In genomic region chr11:114649510-114649909, GRCm38 (mm10) we compare ENCODE assay signal across 25 mouse cellular contexts. TPM values are rescaled to one million over a fixed set of nuclear protein-coding genes. Genes with fewer than 3 reads are reported as not detected.
DNase-seq lines count a peak whose midpoint lies in the region; ATAC-seq and TF ChIP-seq lines count a peak whose summit lies in the region.
"Had no signal": no experiment of that assay in that cellular context is flagged by ENCODE, and none has a peak within 500 bp of the region (broad histone marks: within the 10 kb centered on the region; RNA-seq: fewer than 3 reads in every experiment).

No protein-coding gene starts in this region.

- no peak for TF ChIP-seq EP300 in ES-Bruce4 (IDR thresholded peaks at IDR 0.05; ENCODE audit: insufficient read depth, low read depth, low read length)

- peak; percentile 27 for TF ChIP-seq CTCF in intestine, postnatal 0 days (IDR thresholded peaks at IDR 0.05; ENCODE audit: low read depth)
- TF ChIP-seq CTCF in lung, embryonic 14.5 days (IDR thresholded peaks at IDR 0.05; ENCODE audit: low read depth) = peak; percentile 26; the same call in 1 of the 2 replicates
- TF ChIP-seq CTCF in ES-Bruce4 (IDR thresholded peaks at IDR 0.05; ENCODE audit: low read depth, low read length) = peak; percentile 55

- H3K4me3 ChIP-seq in intestine, postnatal 0 days (ENCODE audit: low read depth, low read length) = no peak overlapping the region
- H3K4me3 ChIP-seq in intestine, embryonic 16.5 days (ENCODE audit: low read length) = no peak overlapping the region
- H3K4me3 ChIP-seq in lung, embryonic 14.5 days (ENCODE audit: low read depth, low read length) = no peak overlapping the region
- no peak overlapping the region for H3K4me3 ChIP-seq in ES-Bruce4 (ENCODE audit: low read depth, low read length)
- no peak overlapping the region for H3K4me3 ChIP-seq in forebrain, embryonic 12.5 days (replicated peaks)
- H3K4me3 ChIP-seq: forebrain, embryonic 13.5 days; heart, embryonic 13.5 days; hindbrain, embryonic 12.5 days; megakaryocyte, embryonic 14.5 days; neural tube, embryonic 13.5 days had no signal

- no peak for TF ChIP-seq POLR2A in ES-Bruce4 (IDR thresholded peaks at IDR 0.05; ENCODE audit: insufficient read depth, low read length)

- DNase-seq in lung, embryonic 14.5 days = no peak
- no peak for DNase-seq in lung, postnatal 36 days
- DNase-seq in induced T-regulatory cell, adult 2 months (ENCODE audit: low read depth) = peak; percentile 34
- DNase-seq in spleen, adult 18-20 months = no peak
- DNase-seq: adrenal gland, postnatal 10 days; cerebellum, postnatal 10 days; gastrocnemius, postnatal 10 days; heart, adult 11 months; heart, postnatal 14 days; kidney, adult 8-10 months; kidney, postnatal 25 days; midbrain, embryonic 14.5 days; retina, postnatal 1 day; thymus, adult 2 months; thymus, postnatal 4 days had no signal

- peaks cover 11% of the 10 kb centered on the region; the same call in 1 of the 2 replicates for H3K27me3 ChIP-seq in intestine, postnatal 0 days (replicated peaks; ENCODE audit: control insufficient read depth, insufficient read depth, low read length)
- H3K27me3 ChIP-seq in intestine, embryonic 16.5 days (replicated peaks; ENCODE audit: control insufficient read depth, insufficient read depth, low read length) = no peaks in the 10 kb centered on the region
- no peaks in the 10 kb centered on the region for H3K27me3 ChIP-seq in lung, embryonic 14.5 days (ENCODE audit: insufficient read depth, low read length)
- H3K27me3 ChIP-seq in ES-Bruce4 (ENCODE audit: control insufficient read depth, insufficient read depth, low read length, poor library complexity, severe bottlenecking) = no peaks in the 10 kb centered on the region
- peaks cover 22% of the 10 kb centered on the region for H3K27me3 ChIP-seq in forebrain, embryonic 12.5 days

- no peaks in the 10 kb centered on the region for H3K36me3 ChIP-seq in intestine, postnatal 0 days (ENCODE audit: control insufficient read depth, insufficient read depth)
- H3K36me3 ChIP-seq in intestine, embryonic 16.5 days (ENCODE audit: control insufficient read depth, insufficient read depth, low read length) = no peaks in the 10 kb centered on the region
- H3K36me3 ChIP-seq in lung, embryonic 14.5 days (ENCODE audit: insufficient read depth) = no peaks in the 10 kb centered on the region
- no peaks in the 10 kb centered on the region for H3K36me3 ChIP-seq in ES-Bruce4 (ENCODE audit: control insufficient read depth, insufficient read depth, low read length, poor library complexity, severe bottlenecking)
- H3K36me3 ChIP-seq in forebrain, embryonic 12.5 days (replicated peaks) = no peaks in the 10 kb centered on the region
- H3K36me3 ChIP-seq: heart, embryonic 13.5 days; hindbrain, embryonic 12.5 days; neural tube, embryonic 13.5 days had no signal

- H3K27ac ChIP-seq in intestine, postnatal 0 days (ENCODE audit: low read depth, low read length) = no peak overlapping the region
- no peak overlapping the region for H3K27ac ChIP-seq in intestine, embryonic 16.5 days (ENCODE audit: low read length)
- no peak overlapping the region for H3K27ac ChIP-seq in lung, embryonic 14.5 days (ENCODE audit: low read depth)
- H3K27ac ChIP-seq in ES-Bruce4 (ENCODE audit: insufficient read depth, low read length) = no peak overlapping the region
- no peak overlapping the region for H3K27ac ChIP-seq in forebrain, embryonic 12.5 days
- H3K27ac ChIP-seq: forebrain, embryonic 13.5 days; heart, embryonic 13.5 days; hindbrain, embryonic 12.5 days; neural tube, embryonic 13.5 days had no signal

- H3K4me1 ChIP-seq in intestine, postnatal 0 days (replicated peaks; ENCODE audit: control insufficient read depth, insufficient read depth, low read length) = no peaks in the 10 kb centered on the region
- no peaks in the 10 kb centered on the region for H3K4me1 ChIP-seq in intestine, embryonic 16.5 days (ENCODE audit: control insufficient read depth, insufficient read depth, low read length)
- H3K4me1 ChIP-seq in lung, embryonic 14.5 days (ENCODE audit: insufficient read depth) = no peaks in the 10 kb centered on the region
- no peaks in the 10 kb centered on the region for H3K4me1 ChIP-seq in ES-Bruce4 (ENCODE audit: control insufficient read depth, insufficient read depth, low read length)
- peaks cover 6% of the 10 kb centered on the region for H3K4me1 ChIP-seq in forebrain, embryonic 12.5 days
- H3K4me1 ChIP-seq: heart, embryonic 13.5 days had no signal

- H3K9me3 ChIP-seq in intestine, postnatal 0 days (ENCODE audit: control insufficient read depth) = no peaks in the 10 kb centered on the region
- H3K9me3 ChIP-seq in intestine, embryonic 16.5 days (ENCODE audit: control insufficient read depth, low read length) = no peaks in the 10 kb centered on the region
- no peaks in the 10 kb centered on the region for H3K9me3 ChIP-seq in lung, embryonic 14.5 days (ENCODE audit: low read depth, low read length)
- 0 out of 2 replicates have a peak, but pooled peaks cover 3% of the 10 kb centered on the region for H3K9me3 ChIP-seq in ES-Bruce4 (replicated peaks; ENCODE audit: control insufficient read depth, insufficient read depth, low read length, poor library complexity, severe bottlenecking)
- H3K9me3 ChIP-seq in forebrain, embryonic 12.5 days = 0 out of 2 replicates have a peak, but pooled peaks cover 3% of the 10 kb centered on the region
- H3K9me3 ChIP-seq: forebrain, embryonic 13.5 days; heart, embryonic 13.5 days; hindbrain, embryonic 12.5 days had no signal

- ATAC-seq in intestine, postnatal 0 days = no peak
- no peak for ATAC-seq in intestine, embryonic 16.5 days
- ATAC-seq in lung, embryonic 14.5 days (ENCODE audit: insufficient read depth) = no peak
- no peak for ATAC-seq in forebrain, embryonic 12.5 days (ENCODE audit: low FRiP score)
- ATAC-seq: forebrain, embryonic 13.5 days; inflammation-experienced regulatory T-cells, adult 6 months had no signal

- H3K4me2 ChIP-seq in intestine, postnatal 0 days (replicated peaks; ENCODE audit: low read depth) = no peak overlapping the region
- H3K4me2 ChIP-seq in intestine, embryonic 16.5 days (ENCODE audit: low read depth, low read length) = no peak overlapping the region
- no peak overlapping the region for H3K4me2 ChIP-seq in lung, embryonic 14.5 days
- no peak overlapping the region for H3K4me2 ChIP-seq in forebrain, embryonic 12.5 days
- H3K4me2 ChIP-seq: forebrain, embryonic 13.5 days; heart, embryonic 13.5 days; hindbrain, embryonic 12.5 days; neural tube, embryonic 13.5 days had no signal

- WGBS in intestine, postnatal 0 days = 57% methylated on average over 4 of the region's 4 CpGs
- 68% methylated on average over 4 of the region's 4 CpGs for WGBS in intestine, embryonic 16.5 days
- 62% methylated on average over 4 of the region's 4 CpGs for WGBS in lung, embryonic 14.5 days
- 67% methylated on average over 4 of the region's 4 CpGs for WGBS in forebrain, embryonic 12.5 days

- no peak overlapping the region for H3K9ac ChIP-seq in intestine, postnatal 0 days (ENCODE audit: low read depth, low read length)
- no peak overlapping the region for H3K9ac ChIP-seq in intestine, embryonic 16.5 days (ENCODE audit: low read depth, low read length)
- H3K9ac ChIP-seq in lung, embryonic 14.5 days = no peak overlapping the region
- H3K9ac ChIP-seq in ES-Bruce4 (ENCODE audit: low read depth, poor library complexity, severe bottlenecking) = no peak overlapping the region
- H3K9ac ChIP-seq in forebrain, embryonic 12.5 days = no peak overlapping the region
- H3K9ac ChIP-seq: forebrain, embryonic 13.5 days; heart, embryonic 13.5 days; hindbrain, embryonic 12.5 days; neural tube, embryonic 13.5 days had no signal

RNA-seq across cellular contexts. Expression of gene Rpl38, which starts 18.8 kb away (rescaled TPM):
- 922 and 935 TPM in 2 replicates for polyA plus RNA-seq in intestine, postnatal 0 days (2015; fragmentation: Nextera tagmentation; extraction: Ambion mirVana)
- polyA plus RNA-seq in intestine, embryonic 16.5 days (2015; fragmentation: Nextera tagmentation; extraction: Ambion mirVana) = 894 and 926 TPM in 2 replicates
- polyA plus RNA-seq in lung, embryonic 14.5 days (2014; fragmentation: Nextera tagmentation; extraction: Ambion mirVana) = 978 and 1,085 TPM in 2 replicates
- 1,928 and 2,044 TPM in 2 replicates for polyA plus RNA-seq in ES-Bruce4 (2011; ENCODE audit: insufficient read depth, insufficient read length, low read depth, missing spikeins)
- 859 and 942 TPM in 2 replicates for polyA plus RNA-seq in forebrain, embryonic 12.5 days (2016; fragmentation: Nextera tagmentation; extraction: Ambion mirVana)

RNA-seq across cellular contexts. Expression of gene Ttyh2, which starts 25.7 kb away (rescaled TPM):
- polyA plus RNA-seq in intestine, postnatal 0 days (2015; fragmentation: Nextera tagmentation; extraction: Ambion mirVana) = 73.4 and 80.0 TPM in 2 replicates
- polyA plus RNA-seq in intestine, embryonic 16.5 days (2015; fragmentation: Nextera tagmentation; extraction: Ambion mirVana) = 39.1 and 48.3 TPM in 2 replicates
- 12.1 and 13.1 TPM in 2 replicates for polyA plus RNA-seq in lung, embryonic 14.5 days (2014; fragmentation: Nextera tagmentation; extraction: Ambion mirVana)
- 11.7 and 11.8 TPM in 2 replicates for polyA plus RNA-seq in ES-Bruce4 (2011; ENCODE audit: insufficient read depth, insufficient read length, low read depth, missing spikeins)
- 11.8 and 13.0 TPM in 2 replicates for polyA plus RNA-seq in forebrain, embryonic 12.5 days (2016; fragmentation: Nextera tagmentation; extraction: Ambion mirVana)
